Mouse (Mus musculus) inflammation-experienced regulatory T-cells, adult 6 months (primary cell): ENCODE data around the gene Nmur2. TPM values are rescaled to one million over a fixed set of nuclear protein-coding genes. Genes with fewer than 3 reads are reported as not detected.

ENCODE experiments used
- ATAC-seq: one replicate; pipeline ENCODE4 v1.8.0; 2017
- polyA plus RNA-seq, 3 experiments: library from polyadenylated mRNA; unstranded; fragments of 100-300 nt; shearing (Covaris generic); gene quantifications; one replicate each; pipeline ENCODE4 v1.2.1; 2017

The Nmur2 gene
- not detected for polyA plus RNA-seq

DNA sequence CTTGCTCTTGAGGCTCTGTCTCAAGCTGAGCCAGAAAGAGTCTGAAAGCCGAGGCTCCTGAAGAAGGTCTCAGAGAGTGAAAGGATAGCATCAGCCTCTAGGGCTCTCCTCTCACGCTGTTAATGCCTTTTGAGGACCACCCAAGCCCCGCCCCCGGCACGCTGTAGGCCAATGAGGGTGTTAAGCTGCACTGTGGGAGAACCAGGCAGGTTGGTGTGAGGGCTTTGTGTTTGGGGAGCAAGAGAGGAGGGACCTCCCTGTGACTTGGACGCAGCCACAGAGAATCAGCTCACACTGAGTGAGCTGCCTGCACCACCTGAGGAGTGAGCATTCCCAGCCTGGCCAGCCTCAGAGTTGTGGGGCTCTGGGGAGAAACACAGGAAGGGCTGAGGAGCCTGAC is at the start of gene Nmur2:
Nmur2 (minus strand) TSS at position 94 of the 400 bp plus-strand sequence.
- no peak for ATAC-seq

DNA sequence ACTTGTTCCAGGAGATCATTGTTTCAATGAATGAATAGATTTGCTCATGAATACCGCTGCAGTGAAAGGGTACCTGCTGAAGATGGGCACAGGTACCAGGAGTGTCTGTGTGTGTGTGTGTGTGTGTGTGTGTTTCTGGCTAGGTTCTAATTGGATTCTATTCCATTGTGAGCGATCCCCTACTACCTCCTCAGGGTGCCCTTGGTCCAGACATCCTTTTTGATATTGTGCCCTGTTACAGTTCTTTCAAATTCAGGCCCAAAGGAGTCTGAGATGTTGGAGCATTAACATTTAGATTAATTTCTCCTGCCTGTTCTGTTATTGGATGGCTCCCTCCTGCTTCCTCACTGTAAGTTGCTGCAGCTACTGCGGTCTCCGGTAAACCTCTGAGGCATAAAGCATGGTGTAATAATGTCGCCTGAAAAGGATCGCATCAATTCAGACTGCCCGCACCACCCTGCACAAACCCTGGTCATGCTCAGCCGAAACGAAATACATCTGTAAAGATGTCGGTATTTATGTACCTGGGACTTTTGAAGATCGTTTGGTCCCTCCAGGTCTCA is 48.4 kb upstream of the Nmur2 start:
- no peak for ATAC-seq

DNA sequence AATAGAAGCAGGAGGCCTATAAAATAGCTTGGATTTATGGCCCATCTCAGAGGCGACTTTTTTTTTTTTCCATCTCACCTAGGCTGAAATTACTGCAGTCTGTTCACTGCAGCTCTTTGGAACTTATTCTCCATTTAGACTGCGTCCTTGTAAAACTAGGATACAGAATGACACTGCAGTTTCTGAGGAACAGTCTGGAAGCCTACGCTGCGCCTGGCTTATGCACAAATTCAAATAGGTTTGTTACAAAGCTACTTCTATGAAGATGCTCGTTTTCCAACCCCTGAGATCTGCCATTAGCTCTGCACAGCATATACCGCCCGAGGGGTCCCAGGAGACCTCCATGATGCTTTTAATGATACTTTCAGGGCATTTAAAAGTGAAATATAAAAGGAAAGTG is 31.3 kb upstream of the Nmur2 start:
- ATAC-seq: no peak

DNA sequence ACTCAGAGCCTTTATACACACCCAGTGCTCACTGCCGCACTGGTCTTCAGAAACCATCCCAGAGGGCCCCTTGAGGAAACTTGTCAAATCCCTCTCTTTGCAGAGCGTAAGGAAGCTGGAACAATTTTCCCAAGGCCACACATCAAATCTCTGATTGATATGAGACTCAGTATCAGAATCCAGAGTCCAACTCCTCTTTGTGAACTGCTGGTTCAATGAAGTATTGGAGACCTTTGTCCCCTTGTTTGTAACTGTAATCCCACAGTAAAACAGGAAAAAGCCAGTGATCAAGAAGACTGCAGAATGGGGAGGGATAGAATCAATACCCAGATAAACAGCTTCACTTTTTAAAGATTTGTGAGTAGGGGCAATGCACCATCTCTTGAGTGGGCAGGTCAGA is 28.8 kb upstream of the Nmur2 start:
- ATAC-seq: no peak

DNA sequence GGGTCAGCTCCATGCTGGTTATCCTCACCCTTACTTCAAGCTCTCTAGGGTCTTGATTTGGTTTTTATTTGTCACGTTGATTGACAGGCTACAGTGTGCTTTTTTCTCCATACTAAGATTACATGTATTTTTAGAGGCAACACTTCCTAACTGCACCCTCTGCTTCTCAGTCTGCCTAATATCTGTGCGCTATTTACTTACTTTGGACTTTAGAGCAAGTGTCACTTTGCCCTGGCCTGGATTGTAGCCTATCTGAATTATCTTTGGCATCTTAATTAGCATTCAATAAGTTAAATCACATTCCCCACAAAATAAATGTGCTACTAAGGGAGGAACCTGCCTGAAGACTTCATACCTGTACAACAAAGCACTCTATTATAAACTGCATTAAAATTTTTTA is 24.3 kb upstream of the Nmur2 start:
- ATAC-seq: no peak

DNA sequence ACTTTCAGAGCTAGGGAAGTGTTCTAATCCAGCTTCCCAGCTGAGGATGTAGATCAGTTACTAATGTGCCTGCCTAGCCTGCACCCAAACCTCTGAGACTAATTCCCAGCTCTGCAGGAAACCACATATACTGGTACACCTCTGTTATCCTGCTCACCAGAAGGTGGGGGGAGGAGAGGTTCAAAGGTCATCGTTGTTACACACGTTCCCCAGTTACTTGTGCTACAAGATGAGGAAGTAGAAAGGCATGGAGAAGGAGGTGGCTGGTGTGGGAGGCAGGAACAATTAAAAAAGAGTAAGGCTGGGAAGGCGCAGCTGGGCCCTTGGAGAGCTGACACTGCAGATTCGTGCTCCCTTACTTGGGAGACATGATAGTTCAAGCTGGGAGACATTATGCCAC is 23.8 kb upstream of the Nmur2 start:
- ATAC-seq: no peak

DNA sequence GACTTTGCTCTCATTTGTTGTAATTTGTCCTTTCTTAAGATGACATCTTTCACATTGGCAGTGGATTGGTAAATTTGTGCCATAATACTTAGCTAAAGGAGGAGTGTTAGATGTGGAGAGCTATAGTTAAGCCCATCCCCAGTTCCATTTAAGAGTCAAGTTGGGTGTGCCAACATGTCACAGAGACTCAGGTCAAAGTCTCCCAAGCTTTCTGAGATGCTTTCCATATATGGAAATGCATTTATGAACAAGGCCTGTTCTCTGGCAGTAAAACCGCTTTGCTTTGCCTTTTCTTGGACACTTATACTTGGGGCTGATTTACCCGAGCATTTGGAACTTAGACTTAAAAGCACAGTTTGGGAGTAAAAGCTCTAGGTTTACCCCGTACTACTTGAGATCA is 18.4 kb upstream of the Nmur2 start:
- ATAC-seq: no peak

DNA sequence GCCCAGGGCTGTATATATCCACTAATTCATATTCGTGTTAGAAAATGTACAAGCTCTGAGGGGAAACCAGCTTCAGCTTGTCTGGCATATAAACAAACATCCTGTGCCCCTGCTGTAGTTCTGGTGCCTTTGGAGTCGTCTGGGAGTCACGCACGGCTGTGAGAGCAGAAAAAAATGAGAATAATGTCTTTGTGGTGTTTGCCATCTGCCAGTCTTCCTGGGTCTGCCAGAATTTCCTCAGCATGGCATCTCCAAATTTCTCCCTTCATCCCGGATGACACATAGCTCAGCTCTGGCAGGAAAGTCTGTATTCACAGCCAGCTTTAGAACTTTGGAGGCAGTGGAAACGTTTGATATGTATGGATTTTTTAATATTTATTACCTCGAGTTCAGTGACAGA is 13.6 kb upstream of the Nmur2 start:
- ATAC-seq: no peak

DNA sequence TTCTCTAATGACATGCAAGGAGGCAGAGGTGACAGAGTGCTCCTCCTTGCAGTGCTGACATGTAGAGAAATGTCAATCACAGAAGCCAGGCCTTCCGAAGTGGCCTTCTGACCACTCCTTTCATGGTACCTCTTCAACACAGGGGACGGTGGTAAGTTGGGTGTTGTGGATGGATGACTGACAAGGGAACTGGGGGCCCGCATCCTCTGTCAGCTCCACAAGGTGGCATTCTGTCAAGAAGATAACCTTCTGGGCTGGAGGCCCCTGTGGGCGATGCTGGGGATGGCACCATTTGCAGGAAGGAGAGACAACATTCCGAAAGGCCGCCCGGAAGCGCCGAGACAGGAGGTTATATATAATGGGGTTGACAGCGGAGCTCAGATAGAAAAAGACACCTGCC is 14.0 kb downstream of the Nmur2 start:
- no peak for ATAC-seq

DNA sequence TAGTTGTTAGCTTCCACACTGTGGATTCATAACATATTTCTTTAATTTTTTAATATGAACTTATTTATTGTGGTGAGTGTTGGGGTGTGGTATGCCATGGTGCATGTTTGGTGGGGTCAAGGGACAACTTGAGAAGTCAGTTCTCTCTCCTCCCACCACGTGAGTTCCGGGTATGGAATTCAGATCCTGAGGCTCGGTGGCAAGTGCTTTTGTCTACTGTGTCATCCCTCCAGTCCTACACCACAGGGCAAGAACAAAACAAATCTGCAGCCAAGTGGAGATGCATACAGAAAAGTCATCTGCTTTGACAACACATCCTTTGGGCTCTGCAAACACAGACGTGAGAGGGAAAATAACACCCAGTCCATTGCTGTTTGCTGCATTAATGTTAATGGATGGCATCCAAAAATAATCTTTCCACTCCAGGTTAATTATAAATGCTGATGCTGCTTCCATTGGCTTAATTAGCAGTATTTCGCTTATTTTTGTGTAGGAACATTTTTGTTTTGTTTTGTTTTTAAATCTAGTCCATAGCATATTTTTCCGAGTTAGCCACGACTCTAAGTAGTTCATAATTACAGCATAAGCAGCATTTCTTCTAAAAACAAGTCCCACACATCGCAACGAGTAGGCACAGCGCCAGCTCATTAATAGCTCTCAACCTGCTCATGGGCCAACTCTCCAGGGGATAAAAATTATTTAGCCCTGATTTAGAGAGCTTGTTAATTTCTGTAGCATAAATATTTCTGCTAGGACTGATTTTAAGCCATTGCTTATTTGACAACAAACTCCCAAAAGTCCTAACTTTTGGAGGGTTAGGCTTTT is 14.9 kb downstream of the Nmur2 start:
- no peak for ATAC-seq

DNA sequence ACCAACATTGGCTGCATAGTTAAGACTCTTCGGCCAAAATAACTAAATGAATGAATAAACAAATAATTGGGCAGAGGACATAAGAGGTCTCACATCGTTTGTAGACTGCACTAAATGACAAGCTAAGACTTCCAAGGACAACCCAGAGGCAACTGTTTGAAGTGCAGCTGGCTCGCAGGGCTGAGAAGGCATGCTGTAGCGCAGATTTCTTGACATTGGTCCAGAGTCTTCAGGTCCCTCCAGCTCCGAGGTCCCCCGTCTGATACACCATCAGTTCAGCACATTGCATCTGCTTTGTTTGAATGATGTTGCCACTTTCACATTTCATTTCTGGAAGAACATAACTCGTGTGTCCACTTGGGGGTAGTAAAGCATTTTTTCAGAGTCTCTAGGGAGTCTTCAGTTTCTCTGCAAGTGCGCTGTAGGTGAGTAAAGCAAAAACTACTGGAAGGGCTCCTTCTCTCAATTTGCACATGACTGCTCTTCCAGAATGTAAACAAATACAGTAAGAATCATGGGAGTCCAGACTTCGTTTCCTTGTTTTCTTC is 27.2 kb downstream of the Nmur2 start:
- ATAC-seq: no peak

DNA sequence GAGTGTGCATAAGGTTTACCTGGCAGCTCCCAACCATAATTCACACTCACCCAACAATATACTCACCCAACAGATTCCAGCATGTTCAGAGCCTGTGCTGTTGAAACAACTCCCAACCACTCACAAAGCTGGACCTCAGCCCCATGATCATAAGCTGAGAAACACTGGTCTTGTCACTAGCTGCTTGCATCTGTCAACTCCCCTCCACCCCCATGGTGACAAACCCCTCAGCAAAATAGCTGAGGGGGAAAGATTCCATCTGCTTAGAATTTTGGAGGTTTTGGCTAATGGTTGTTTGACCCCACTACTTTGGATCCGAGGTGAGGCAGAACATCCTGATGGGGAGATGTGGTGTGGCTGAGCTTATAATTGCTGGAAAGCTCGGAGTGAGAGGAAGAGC is 28.4 kb downstream of the Nmur2 start:
- no peak for ATAC-seq

DNA sequence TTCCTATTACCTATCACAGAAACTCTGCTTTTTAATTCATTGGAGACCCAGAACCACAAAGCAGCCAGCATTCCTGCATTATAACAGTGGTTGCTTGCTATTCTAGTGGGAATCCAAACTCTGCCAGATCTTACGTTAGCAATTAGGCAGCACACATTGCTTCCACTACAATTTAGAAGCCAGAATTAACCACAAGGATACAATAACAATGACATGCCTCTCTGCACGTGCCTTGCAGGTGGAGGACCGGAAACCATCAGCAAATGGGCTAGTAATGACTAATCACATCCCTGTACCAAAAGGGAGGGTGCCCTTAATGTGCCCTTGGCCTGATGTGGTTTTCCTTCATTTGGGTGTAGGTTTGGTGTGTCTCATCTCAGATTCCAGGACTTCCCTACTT is 32.5 kb downstream of the Nmur2 start:
- no peak for ATAC-seq

DNA sequence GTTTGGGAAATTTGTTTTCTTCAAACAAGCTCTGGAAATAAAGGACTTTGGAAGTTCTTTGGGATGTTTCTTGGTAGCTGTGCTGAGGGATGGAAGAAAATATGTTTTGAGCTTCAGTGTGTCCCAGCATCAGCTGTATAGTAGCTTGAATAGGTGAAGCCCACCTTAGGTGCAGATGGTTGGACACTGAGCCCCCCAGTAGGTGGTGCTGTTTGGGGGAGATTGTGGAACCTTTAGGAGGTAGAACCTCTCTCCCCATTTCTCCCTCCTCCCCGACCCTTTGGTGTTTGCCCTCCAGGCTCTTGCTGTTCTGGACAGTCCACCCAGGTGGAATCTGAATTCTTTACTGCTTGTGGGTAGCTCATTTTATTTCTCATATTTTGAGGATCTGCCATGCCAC is 48.0 kb downstream of the Nmur2 start:
- no peak for ATAC-seq

DNA sequence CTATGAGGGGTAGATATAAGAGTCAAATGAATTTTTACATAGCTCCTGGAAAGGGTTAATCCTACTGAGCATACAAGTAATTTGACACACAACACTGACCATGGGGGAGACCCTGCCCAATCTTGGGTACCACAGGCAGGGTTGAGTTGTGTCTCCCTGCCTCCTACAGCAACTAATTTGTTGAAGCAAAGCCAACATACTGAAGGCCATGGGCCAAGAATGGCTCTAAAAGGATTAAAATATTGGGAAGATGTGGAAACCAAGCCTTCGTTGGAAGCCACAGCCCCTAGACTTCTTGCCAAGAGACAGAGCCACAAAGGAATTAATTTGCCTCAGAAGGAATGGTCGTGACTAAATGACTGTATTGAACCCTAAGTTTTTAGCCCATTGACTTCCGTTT is 48.7 kb downstream of the Nmur2 start:
- no peak for ATAC-seq

DNA sequence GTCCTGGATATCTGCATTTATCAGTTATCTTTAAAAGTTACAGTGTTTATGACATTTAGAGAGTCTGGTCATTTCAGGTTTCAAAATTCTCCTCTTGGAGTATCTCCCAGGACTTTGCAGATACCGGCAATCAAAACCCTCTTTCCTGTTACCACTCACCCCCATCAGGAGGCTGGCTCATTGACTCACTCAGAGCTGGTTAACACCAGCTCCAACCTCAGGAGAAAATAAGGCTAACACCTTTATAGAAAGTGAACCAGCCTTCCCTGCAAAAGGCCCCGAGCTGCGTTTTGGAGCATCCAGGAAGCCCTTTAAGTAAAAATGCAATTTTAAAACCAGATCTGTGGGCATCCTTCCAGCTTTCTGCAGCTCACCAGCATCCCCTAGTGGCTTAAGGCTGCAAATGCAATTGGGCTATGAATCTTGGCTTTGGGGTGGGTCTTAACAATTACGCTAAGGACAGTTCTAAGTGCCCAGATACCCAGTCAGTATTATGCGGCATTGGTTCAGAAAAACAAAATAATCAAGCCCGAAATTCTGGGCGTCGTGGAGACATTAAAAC is 49.2 kb downstream of the Nmur2 start:
- no peak for ATAC-seq

DNA sequence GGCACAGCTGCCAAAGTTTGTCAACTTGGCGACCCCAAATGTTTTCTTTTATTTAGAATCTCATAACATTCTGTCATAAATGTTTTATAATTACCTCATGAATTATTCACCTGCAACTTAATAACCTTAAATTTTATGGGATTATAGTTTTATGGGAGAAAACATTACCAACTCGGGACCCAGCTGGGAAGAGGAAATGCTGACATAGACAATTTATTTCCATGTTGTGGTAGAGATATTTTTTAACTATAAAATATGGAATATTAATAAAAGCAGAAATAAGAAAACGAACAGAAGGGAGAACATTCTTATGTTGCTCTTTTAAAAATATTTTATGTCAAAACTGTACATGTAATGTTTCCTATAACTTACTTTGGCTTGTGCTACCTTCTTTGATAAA is 56.2 kb downstream of the Nmur2 start:
- ATAC-seq: no peak

DNA sequence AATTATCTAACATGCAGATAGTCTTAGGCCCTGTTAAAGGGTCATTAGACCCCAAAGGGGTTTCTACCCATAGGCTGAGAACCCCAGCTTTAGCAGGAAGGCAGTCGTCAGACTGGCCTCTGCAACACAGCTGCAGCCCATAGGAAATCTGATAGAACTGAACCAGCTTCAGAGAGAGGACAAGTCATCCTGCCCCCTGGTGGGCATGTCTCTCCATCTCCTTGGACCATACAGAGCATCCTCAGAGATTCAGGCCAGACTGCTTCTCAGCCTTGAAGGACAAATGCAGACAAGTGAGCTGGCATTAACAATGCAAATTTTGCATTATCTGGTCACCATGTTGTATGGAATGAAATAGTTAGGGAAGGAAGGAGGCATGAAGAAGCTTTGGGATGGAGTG is 59.2 kb downstream of the Nmur2 start:
- no peak for ATAC-seq

DNA sequence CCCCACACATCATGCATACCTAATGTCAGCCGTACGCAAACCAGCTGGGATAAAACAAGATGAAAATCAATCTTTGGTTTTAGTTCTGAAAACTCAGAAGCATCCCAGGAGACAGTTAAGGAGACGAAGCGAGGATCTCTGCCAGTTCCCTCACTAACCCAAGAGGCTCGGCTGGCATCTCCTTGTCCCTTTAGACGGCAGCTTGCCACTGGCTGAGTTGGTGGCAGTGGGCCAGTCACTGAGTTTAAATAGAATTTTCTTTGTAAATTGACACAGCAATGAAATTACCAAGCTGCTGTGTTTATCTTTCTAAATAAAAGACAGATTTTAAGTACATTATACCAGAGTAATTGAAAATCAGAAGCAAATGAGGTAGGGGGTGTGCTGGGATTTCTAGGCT is 62.7 kb downstream of the Nmur2 start:
- ATAC-seq: no peak
